Mouse (Mus musculus) lung, postnatal 36 days (tissue): ENCODE results near the gene Top2a.
A peak's percentile ranks its signal among the peaks of the same experiment; 100 is the strongest.
"Not testable (repeated sequence)": the region's sequence is repeated elsewhere in the genome, so short reads cannot be mapped to it uniquely, and the experiment has no call there.

Source experiments
- DNase-seq: peaks from one replicate; pipeline ENCODE4 v3.0.0; 2022; ENCODE audit warnings: mixed read lengths

The Top2a gene

GRCm38 (mm10) chr11:99040346-99040974 lies 16.5 kb upstream of the Top2a start:
- peak; percentile 78 for DNase-seq

- DNase-seq, result peak; percentile 91
These were observed 15.8 kb upstream of the Top2a start for GRCm38 (mm10) chr11:99039782-99040181.

GRCm38 (mm10) chr11:99036254-99036653 lies 12.3 kb upstream of the Top2a start:
- no peak for DNase-seq

GRCm38 (mm10) chr11:99035350-99035749 lies 11.4 kb upstream of the Top2a start:
- no peak for DNase-seq

- no peak for DNase-seq
These were observed 3.0 kb upstream of the Top2a start for GRCm38 (mm10) chr11:99026899-99027440.

GRCm38 (mm10) chr11:99025878-99026277 lies 1.9 kb upstream of the Top2a start:
- no peak for DNase-seq

- DNase-seq, result no peak
These were observed 612 bp upstream of the Top2a start for GRCm38 (mm10) chr11:99024468-99025134.

- no peak for DNase-seq
These were observed 895 bp downstream of the Top2a start for GRCm38 (mm10) chr11:99023094-99023493.

GRCm38 (mm10) chr11:99022384-99022933 lies 1.5 kb downstream of the Top2a start:
- DNase-seq, result no peak

GRCm38 (mm10) chr11:99019844-99020243 lies 4.1 kb downstream of the Top2a start:
- DNase-seq, result no peak

GRCm38 (mm10) chr11:99013856-99014255 lies 10.1 kb downstream of the Top2a start:
- no peak for DNase-seq

GRCm38 (mm10) chr11:99010706-99011105 lies 13.3 kb downstream of the Top2a start:
- no peak for DNase-seq

- no peak for DNase-seq
These were observed 13.9 kb downstream of the Top2a start for GRCm38 (mm10) chr11:99010124-99010523.

- no peak for DNase-seq
These were observed 17.2 kb downstream of the Top2a start for GRCm38 (mm10) chr11:99006788-99007187.

- no peak for DNase-seq
These were observed 24.7 kb downstream of the Top2a start for GRCm38 (mm10) chr11:98999243-98999642.

- DNase-seq, result peak; percentile 23
These were observed 25.2 kb downstream of the Top2a start for GRCm38 (mm10) chr11:98998776-98999175.

- DNase-seq, result no peak
These were observed 26.3 kb downstream of the Top2a start for GRCm38 (mm10) chr11:98997659-98998058.

GRCm38 (mm10) chr11:98995987-98996386 lies 28.0 kb downstream of the Top2a start:
- no peak for DNase-seq

GRCm38 (mm10) chr11:98990866-98991265 lies 33.1 kb downstream of the Top2a start:
- no peak for DNase-seq

- not testable (repeated sequence) for DNase-seq
These were observed 35.7 kb downstream of the Top2a start for GRCm38 (mm10) chr11:98988260-98988659.

- no peak for DNase-seq
These were observed 38.4 kb downstream of the Top2a start for GRCm38 (mm10) chr11:98985542-98985941.

GRCm38 (mm10) chr11:98983551-98983950 lies 40.4 kb downstream of the Top2a start:
- no peak for DNase-seq

GRCm38 (mm10) chr11:98982773-98983133 lies 41.2 kb downstream of the Top2a start, which contains the start of gene Gjd3:
TSS of gene Gjd3 (minus strand) at chr11:98983016.
- no peak for DNase-seq
